Mouse (Mus musculus): ENCODE data around the gene Cep170b. TPM values are rescaled to one million over a fixed set of nuclear protein-coding genes. Genes with fewer than 3 reads are reported as not detected.

Gene Cep170b
- total RNA-seq, 4 experiments from 2014 or later, result 252 to 327 (median 295) TPM

GRCm38 (mm10) chr12:112763176-112763575 lies 42.9 kb downstream of the Cep170b start:
- no peak for DNase-seq (ENCODE audit: low spot score in 2 of 2)

- DNase-seq (ENCODE audit: low spot score in 2 of 2), result no peak
These were observed 43.9 kb downstream of the Cep170b start for GRCm38 (mm10) chr12:112764141-112764540.

- no peak for DNase-seq (ENCODE audit: low spot score in 2 of 2)
These were observed 44.7 kb downstream of the Cep170b start for GRCm38 (mm10) chr12:112764991-112765390.

- no peak for DNase-seq (ENCODE audit: low spot score in 2 of 2)
These were observed 46.3 kb downstream of the Cep170b start for GRCm38 (mm10) chr12:112766586-112766985.

GRCm38 (mm10) chr12:112767036-112767890 lies 47.0 kb downstream of the Cep170b start:
- no peak for DNase-seq (ENCODE audit: low spot score in 2 of 2)

- no peak for DNase-seq (ENCODE audit: low spot score in 2 of 2)
These were observed 47.9 kb downstream of the Cep170b start for GRCm38 (mm10) chr12:112768166-112768565.

GRCm38 (mm10) chr12:112769031-112769430 lies 48.8 kb downstream of the Cep170b start:
- DNase-seq (ENCODE audit: low spot score in 2 of 2), result no peak

- DNase-seq (ENCODE audit: low spot score in 2 of 2), result no peak
These were observed 49.5 kb downstream of the Cep170b start for GRCm38 (mm10) chr12:112769751-112770150.

GRCm38 (mm10) chr12:112770396-112770795 lies 50.1 kb downstream of the Cep170b start:
- DNase-seq (ENCODE audit: low spot score in 2 of 2), result no peak

- no peak for DNase-seq (ENCODE audit: low spot score in 2 of 2)
These were observed 52.1 kb downstream of the Cep170b start for GRCm38 (mm10) chr12:112772306-112772705.

GRCm38 (mm10) chr12:112773366-112773765 lies 53.1 kb downstream of the Cep170b start:
- DNase-seq (ENCODE audit: low spot score in 2 of 2), result no peak

- no peak for DNase-seq (ENCODE audit: low spot score in 2 of 2)
These were observed 53.8 kb downstream of the Cep170b start for GRCm38 (mm10) chr12:112774026-112774425.

- no peak for DNase-seq (ENCODE audit: low spot score in 2 of 2)
These were observed 54.2 kb downstream of the Cep170b start for GRCm38 (mm10) chr12:112774481-112774880.

GRCm38 (mm10) chr12:112791026-112791425 lies 70.8 kb downstream of the Cep170b start:
- no peak for DNase-seq (ENCODE audit: low spot score in 2 of 2)

- DNase-seq (ENCODE audit: low spot score in 2 of 2), result no peak
These were observed 73.5 kb downstream of the Cep170b start for GRCm38 (mm10) chr12:112793601-112794355.

- DNase-seq (ENCODE audit: low spot score in 2 of 2), result no peak
These were observed 74.1 kb downstream of the Cep170b start for GRCm38 (mm10) chr12:112794356-112794816.

- DNase-seq (ENCODE audit: low spot score in 2 of 2), result no peak
These were observed 74.7 kb downstream of the Cep170b start for GRCm38 (mm10) chr12:112794998-112795397.

- no peak for DNase-seq (ENCODE audit: low spot score in 2 of 2)
These were observed 75.3 kb downstream of the Cep170b start for GRCm38 (mm10) chr12:112795466-112796104.
